Mouse (Mus musculus): ENCODE measurements around the gene Numb. TPM values are rescaled to one million over a fixed set of nuclear protein-coding genes. Genes with fewer than 3 reads are reported as not detected.

Numb gene
- total RNA-seq, 1 experiment from 2014 or later, result 29.7 TPM

- ATAC-seq (replicated peaks in 1 of 2; ENCODE audit: insufficient read depth in 1 of 2, low FRiP score in 2 of 2, low TSS enrichment in 1 of 2, low read depth in 1 of 2, poor library complexity in 2 of 2, severe bottlenecking in 2 of 2), result no peak
Measured at GRCm38 (mm10) chr12:83875097-83875496, 46.6 kb downstream of the Numb start.

- ATAC-seq (replicated peaks in 1 of 2; ENCODE audit: insufficient read depth in 1 of 2, low FRiP score in 2 of 2, low TSS enrichment in 1 of 2, low read depth in 1 of 2, poor library complexity in 2 of 2, severe bottlenecking in 2 of 2), result peak; percentile 29 to 32; a peak in 1 of 4 replicates
Measured at GRCm38 (mm10) chr12:83874597-83874996, 47.1 kb downstream of the Numb start.

GRCm38 (mm10) chr12:83864501-83864900 is 57.2 kb downstream of the Numb start:
- no peak for ATAC-seq (replicated peaks in 1 of 2; ENCODE audit: insufficient read depth in 1 of 2, low FRiP score in 2 of 2, low TSS enrichment in 1 of 2, low read depth in 1 of 2, poor library complexity in 2 of 2, severe bottlenecking in 2 of 2)

GRCm38 (mm10) chr12:83861880-83862279 is 59.9 kb downstream of the Numb start:
- peak; percentile 67 to 77; a peak in 3 of 4 replicates for ATAC-seq (replicated peaks in 1 of 2; ENCODE audit: insufficient read depth in 1 of 2, low FRiP score in 2 of 2, low TSS enrichment in 1 of 2, low read depth in 1 of 2, poor library complexity in 2 of 2, severe bottlenecking in 2 of 2)

- no peak; a peak in 1 of 4 replicates for ATAC-seq (replicated peaks in 1 of 2; ENCODE audit: insufficient read depth in 1 of 2, low FRiP score in 2 of 2, low TSS enrichment in 1 of 2, low read depth in 1 of 2, poor library complexity in 2 of 2, severe bottlenecking in 2 of 2)
Measured at GRCm38 (mm10) chr12:83860688-83861087, 61.0 kb downstream of the Numb start.

- no peak for ATAC-seq (replicated peaks in 1 of 2; ENCODE audit: insufficient read depth in 1 of 2, low FRiP score in 2 of 2, low TSS enrichment in 1 of 2, low read depth in 1 of 2, poor library complexity in 2 of 2, severe bottlenecking in 2 of 2)
Measured at GRCm38 (mm10) chr12:83858052-83858451, 63.7 kb downstream of the Numb start.

- no peak for ATAC-seq (replicated peaks in 1 of 2; ENCODE audit: insufficient read depth in 1 of 2, low FRiP score in 2 of 2, low TSS enrichment in 1 of 2, low read depth in 1 of 2, poor library complexity in 2 of 2, severe bottlenecking in 2 of 2)
Measured at GRCm38 (mm10) chr12:83855211-83855610, 66.5 kb downstream of the Numb start.

GRCm38 (mm10) chr12:83854281-83854680 is 67.5 kb downstream of the Numb start:
- ATAC-seq (replicated peaks in 1 of 2; ENCODE audit: insufficient read depth in 1 of 2, low FRiP score in 2 of 2, low TSS enrichment in 1 of 2, low read depth in 1 of 2, poor library complexity in 2 of 2, severe bottlenecking in 2 of 2), result no peak; a peak in 1 of 4 replicates

GRCm38 (mm10) chr12:83852512-83853213 is 69.1 kb downstream of the Numb start:
- ATAC-seq (replicated peaks in 1 of 2; ENCODE audit: insufficient read depth in 1 of 2, low FRiP score in 2 of 2, low TSS enrichment in 1 of 2, low read depth in 1 of 2, poor library complexity in 2 of 2, severe bottlenecking in 2 of 2), result no peak

GRCm38 (mm10) chr12:83850334-83850733 is 71.4 kb downstream of the Numb start:
- no peak for ATAC-seq (replicated peaks in 1 of 2; ENCODE audit: insufficient read depth in 1 of 2, low FRiP score in 2 of 2, low TSS enrichment in 1 of 2, low read depth in 1 of 2, poor library complexity in 2 of 2, severe bottlenecking in 2 of 2)

- peak in 1 of 2 experiments; percentile 45; a peak in 1 of 4 replicates for ATAC-seq (replicated peaks in 1 of 2; ENCODE audit: insufficient read depth in 1 of 2, low FRiP score in 2 of 2, low TSS enrichment in 1 of 2, low read depth in 1 of 2, poor library complexity in 2 of 2, severe bottlenecking in 2 of 2)
Measured at GRCm38 (mm10) chr12:83848595-83849231, 73.0 kb downstream of the Numb start.

GRCm38 (mm10) chr12:83847877-83848276 is 73.9 kb downstream of the Numb start:
- no peak for ATAC-seq (replicated peaks in 1 of 2; ENCODE audit: insufficient read depth in 1 of 2, low FRiP score in 2 of 2, low TSS enrichment in 1 of 2, low read depth in 1 of 2, poor library complexity in 2 of 2, severe bottlenecking in 2 of 2)

GRCm38 (mm10) chr12:83842678-83843440 is 78.9 kb downstream of the Numb start:
- no peak for ATAC-seq (replicated peaks in 1 of 2; ENCODE audit: insufficient read depth in 1 of 2, low FRiP score in 2 of 2, low TSS enrichment in 1 of 2, low read depth in 1 of 2, poor library complexity in 2 of 2, severe bottlenecking in 2 of 2)

- no peak for ATAC-seq (replicated peaks in 1 of 2; ENCODE audit: insufficient read depth in 1 of 2, low FRiP score in 2 of 2, low TSS enrichment in 1 of 2, low read depth in 1 of 2, poor library complexity in 2 of 2, severe bottlenecking in 2 of 2)
Measured at GRCm38 (mm10) chr12:83841409-83842190, 80.1 kb downstream of the Numb start.

- ATAC-seq (replicated peaks in 1 of 2; ENCODE audit: insufficient read depth in 1 of 2, low FRiP score in 2 of 2, low TSS enrichment in 1 of 2, low read depth in 1 of 2, poor library complexity in 2 of 2, severe bottlenecking in 2 of 2), result no peak
Measured at GRCm38 (mm10) chr12:83833979-83834378, 87.8 kb downstream of the Numb start.

GRCm38 (mm10) chr12:83830424-83830823 is 91.3 kb downstream of the Numb start:
- ATAC-seq (replicated peaks in 1 of 2; ENCODE audit: insufficient read depth in 1 of 2, low FRiP score in 2 of 2, low TSS enrichment in 1 of 2, low read depth in 1 of 2, poor library complexity in 2 of 2, severe bottlenecking in 2 of 2), result no peak

- ATAC-seq (replicated peaks in 1 of 2; ENCODE audit: insufficient read depth in 1 of 2, low FRiP score in 2 of 2, low TSS enrichment in 1 of 2, low read depth in 1 of 2, poor library complexity in 2 of 2, severe bottlenecking in 2 of 2), result no peak
Measured at GRCm38 (mm10) chr12:83816616-83817015, 105.1 kb downstream of the Numb start.

Data from hematopoietic stem cell, adult 5-6 weeks (primary cell).